In the genomic region with DNA sequence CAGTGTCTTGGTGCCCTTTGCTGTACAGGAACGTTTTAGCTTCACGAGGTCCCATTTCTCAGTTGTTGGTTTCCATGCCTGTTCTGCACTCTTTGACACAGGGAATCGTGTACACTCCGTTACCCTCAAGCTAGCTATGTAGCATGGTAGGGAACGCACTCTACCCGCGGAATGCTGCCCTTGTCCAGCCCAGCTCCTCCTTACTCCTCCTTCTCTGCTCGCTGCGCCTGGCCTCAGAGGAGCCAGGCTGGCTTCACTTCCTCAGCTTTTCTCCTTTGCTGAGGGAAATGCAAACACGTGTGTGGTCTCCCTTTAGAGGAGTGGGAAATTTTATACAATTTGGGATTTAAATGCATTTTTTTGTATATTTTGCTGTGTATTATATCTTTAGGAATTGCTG, we compare ENCODE assay signal across 23 mouse cellular contexts.
DNase-seq lines count a peak whose midpoint lies in the region; ATAC-seq and TF ChIP-seq lines count a peak whose summit lies in the region.
"Had no signal": no experiment of that assay in that cellular context is flagged by ENCODE, and none has a peak within 500 bp of the region (broad histone marks: within the 10 kb centered on the region; RNA-seq: fewer than 3 reads in every experiment).

No protein-coding gene starts in this region.

- no peak for TF ChIP-seq CTCF in lung, embryonic 14.5 days (IDR thresholded peaks at IDR 0.05; ENCODE audit: low read depth)
- TF ChIP-seq CTCF in stomach, postnatal 0 days (IDR thresholded peaks at IDR 0.05; ENCODE audit: low read depth) = no peak

- 35% methylated on average over 10 of the region's 10 CpGs for WGBS in lung, embryonic 14.5 days
- 48% methylated on average over 10 of the region's 10 CpGs for WGBS in stomach, embryonic 15.5 days
- WGBS in stomach, postnatal 0 days = 62% methylated on average over 10 of the region's 10 CpGs
- 44% methylated on average over 10 of the region's 10 CpGs for WGBS in limb, embryonic 15.5 days
- WGBS in neural tube, embryonic 15.5 days = 60% methylated on average over 10 of the region's 10 CpGs

- H3K9ac ChIP-seq in lung, embryonic 14.5 days = no peak overlapping the region
- H3K9ac ChIP-seq in stomach, embryonic 15.5 days = no peak overlapping the region
- no peak overlapping the region for H3K9ac ChIP-seq in stomach, postnatal 0 days (ENCODE audit: low read length)
- H3K9ac ChIP-seq in limb, embryonic 15.5 days = no peak overlapping the region
- H3K9ac ChIP-seq in neural tube, embryonic 15.5 days (replicated peaks) = no peak overlapping the region
- H3K9ac ChIP-seq: heart, embryonic 15.5 days; hindbrain, embryonic 13.5 days; liver, postnatal 0 days; midbrain, embryonic 13.5 days had no signal

- H3K27ac ChIP-seq in lung, embryonic 14.5 days (ENCODE audit: low read depth) = peak overlapping the region; percentile 78
- H3K27ac ChIP-seq in stomach, embryonic 15.5 days = 0 out of 2 replicates have a peak overlapping the region, but pooled peaks have one; percentile 4
- H3K27ac ChIP-seq in stomach, postnatal 0 days (replicated peaks) = no peak overlapping the region
- peak overlapping the region; percentile 71 for H3K27ac ChIP-seq in limb, embryonic 15.5 days
- no peak overlapping the region for H3K27ac ChIP-seq in neural tube, embryonic 15.5 days (replicated peaks)
- H3K27ac ChIP-seq: forebrain, embryonic 10.5 days; heart, embryonic 15.5 days; hindbrain, embryonic 13.5 days; midbrain, embryonic 13.5 days had no signal

- DNase-seq in kidney, postnatal 10 days = peak; percentile 32
- no peak for DNase-seq in kidney, adult 18-20 months
- peak; percentile 52 for DNase-seq in lung, embryonic 14.5 days
- DNase-seq in lung, postnatal 10 days = no peak
- DNase-seq in stomach, postnatal 0 days (ENCODE audit: low spot score) = no peak
- DNase-seq: adrenal gland, postnatal 10 days; cerebellum, adult 18-20 months; cerebellum, postnatal 14 days; gastrocnemius, postnatal 25 days; heart, postnatal 36 days; layer of hippocampus, adult 9-11 months; liver, postnatal 0 days; thymus, postnatal 25 days had no signal

- H3K27me3 ChIP-seq in lung, embryonic 14.5 days (ENCODE audit: insufficient read depth, low read length) = no peaks in the 10 kb centered on the region
- no peaks in the 10 kb centered on the region for H3K27me3 ChIP-seq in stomach, embryonic 15.5 days (replicated peaks)
- H3K27me3 ChIP-seq in stomach, postnatal 0 days (ENCODE audit: control insufficient read depth, insufficient read depth, low read length) = no peaks in the 10 kb centered on the region
- H3K27me3 ChIP-seq in limb, embryonic 15.5 days = no peaks in the 10 kb centered on the region
- no peaks in the 10 kb centered on the region for H3K27me3 ChIP-seq in neural tube, embryonic 15.5 days (replicated peaks)
- H3K27me3 ChIP-seq: heart, embryonic 15.5 days; hindbrain, embryonic 13.5 days; midbrain, embryonic 13.5 days had no signal

- no peak overlapping the region for H3K4me2 ChIP-seq in lung, embryonic 14.5 days
- no peak overlapping the region for H3K4me2 ChIP-seq in stomach, embryonic 15.5 days
- H3K4me2 ChIP-seq in stomach, postnatal 0 days (replicated peaks; ENCODE audit: low read depth) = no peak overlapping the region
- H3K4me2 ChIP-seq in limb, embryonic 15.5 days = no peak overlapping the region
- no peak overlapping the region for H3K4me2 ChIP-seq in neural tube, embryonic 15.5 days
- H3K4me2 ChIP-seq: heart, embryonic 15.5 days; hindbrain, embryonic 13.5 days; liver, embryonic 11.5 days; midbrain, embryonic 13.5 days had no signal

- TF ChIP-seq EP300 in stomach, postnatal 0 days (optimal IDR thresholded peaks at IDR 0.05) = no peak

- peaks cover 20% of the 10 kb centered on the region for H3K4me1 ChIP-seq in lung, embryonic 14.5 days (ENCODE audit: insufficient read depth)
- H3K4me1 ChIP-seq in stomach, embryonic 15.5 days = peaks cover 3% of the 10 kb centered on the region; the same call in 1 of the 2 replicates
- no peaks in the 10 kb centered on the region for H3K4me1 ChIP-seq in stomach, postnatal 0 days (replicated peaks; ENCODE audit: control insufficient read depth, insufficient read depth)
- H3K4me1 ChIP-seq in limb, embryonic 15.5 days = peaks cover 18% of the 10 kb centered on the region
- peaks cover 7% of the 10 kb centered on the region; the same call in 1 of the 2 replicates for H3K4me1 ChIP-seq in neural tube, embryonic 15.5 days

- no peak for ATAC-seq in lung, embryonic 14.5 days (ENCODE audit: insufficient read depth)
- ATAC-seq in stomach, embryonic 15.5 days (ENCODE audit: insufficient read depth, low FRiP score, low read depth) = no peak
- ATAC-seq in stomach, postnatal 0 days (ENCODE audit: low FRiP score, low TSS enrichment) = no peak
- no peak for ATAC-seq in limb, embryonic 15.5 days (ENCODE audit: insufficient number of reproducible peaks, low FRiP score, low TSS enrichment, low read depth)
- ATAC-seq in neural tube, embryonic 15.5 days (ENCODE audit: low FRiP score) = no peak
- ATAC-seq: forebrain, embryonic 16.5 days; inflammation-experienced regulatory T-cells, adult 6 months; liver, postnatal 0 days; midbrain, embryonic 13.5 days had no signal

- H3K9me3 ChIP-seq in lung, embryonic 14.5 days (ENCODE audit: low read depth, low read length) = no peaks in the 10 kb centered on the region
- no peaks in the 10 kb centered on the region for H3K9me3 ChIP-seq in stomach, embryonic 15.5 days
- no peaks in the 10 kb centered on the region for H3K9me3 ChIP-seq in stomach, postnatal 0 days (ENCODE audit: control insufficient read depth, low read length)
- H3K9me3 ChIP-seq in limb, embryonic 15.5 days = no peaks in the 10 kb centered on the region
- no peaks in the 10 kb centered on the region for H3K9me3 ChIP-seq in neural tube, embryonic 15.5 days (replicated peaks)
- H3K9me3 ChIP-seq: forebrain, embryonic 10.5 days; heart, embryonic 15.5 days; hindbrain, embryonic 13.5 days; midbrain, embryonic 13.5 days had no signal

- no peak overlapping the region for H3K4me3 ChIP-seq in lung, embryonic 14.5 days (ENCODE audit: low read depth, low read length)
- H3K4me3 ChIP-seq in stomach, embryonic 15.5 days (replicated peaks) = no peak overlapping the region
- H3K4me3 ChIP-seq in stomach, postnatal 0 days (ENCODE audit: low read depth, low read length) = no peak overlapping the region
- no peak overlapping the region for H3K4me3 ChIP-seq in limb, embryonic 15.5 days
- H3K4me3 ChIP-seq in neural tube, embryonic 15.5 days (replicated peaks) = no peak overlapping the region
- H3K4me3 ChIP-seq: forebrain, embryonic 10.5 days; heart, embryonic 15.5 days; hindbrain, embryonic 13.5 days; midbrain, embryonic 13.5 days had no signal

- H3K36me3 ChIP-seq in lung, embryonic 14.5 days (ENCODE audit: insufficient read depth) = no peaks in the 10 kb centered on the region
- H3K36me3 ChIP-seq in stomach, embryonic 15.5 days = no peaks in the 10 kb centered on the region
- H3K36me3 ChIP-seq in stomach, postnatal 0 days (ENCODE audit: control insufficient read depth, insufficient read depth, low read length) = no peaks in the 10 kb centered on the region
- no peaks in the 10 kb centered on the region for H3K36me3 ChIP-seq in limb, embryonic 15.5 days
- no peaks in the 10 kb centered on the region for H3K36me3 ChIP-seq in neural tube, embryonic 15.5 days
- H3K36me3 ChIP-seq: forebrain, embryonic 10.5 days; heart, embryonic 15.5 days; hindbrain, embryonic 13.5 days; midbrain, embryonic 13.5 days had no signal

Comparison
In these comparisons a context has a peak if more than half of its experiments do, and no peak if none do; other contexts are left out.
1. DNase-seq: peak in kidney, postnatal 10 days (single experiment) and lung, embryonic 14.5 days (single experiment); none in kidney, adult 18-20 months (single experiment), lung, postnatal 10 days (single experiment) and stomach, postnatal 0 days (single experiment).
2. H3K27ac ChIP-seq: peak in lung, embryonic 14.5 days (single experiment), stomach, embryonic 15.5 days (single experiment) and limb, embryonic 15.5 days (single experiment); none in stomach, postnatal 0 days (single experiment) and neural tube, embryonic 15.5 days (single experiment).